Mouse (Mus musculus) cortical plate, adult 2 months (tissue): ENCODE data around the gene Gramd1a. TPM values are rescaled to one million over a fixed set of nuclear protein-coding genes. Genes with fewer than 3 reads are reported as not detected.

Source experiments
- H3K27ac ChIP-seq: fragments of 200-500 bp; 2 replicates; pipeline ENCODE4 v1.5.1; 2012; ENCODE audit warnings: low read length, control low read depth, inconsistent platforms; ENCODE audit not compliant: insufficient read depth
- H3K4me1 ChIP-seq: fragments of 200-500 bp; 2 replicates; pipeline ENCODE4 v1.6.1; 2011; ENCODE audit warnings: low read length; ENCODE audit not compliant: control insufficient read depth, insufficient read depth
- H3K4me3 ChIP-seq: fragments of 200-500 bp; 2 replicates; pipeline ENCODE4 v1.5.1; 2011; ENCODE audit warnings: mild to moderate bottlenecking, low read length, control low read depth; ENCODE audit not compliant: insufficient read depth
- CTCF ChIP-seq: fragments of 200-500 bp; IDR thresholded peaks from 2 replicates; pipeline ENCODE4 v1.5.1; 2011; ENCODE audit warnings: mild to moderate bottlenecking, control low read depth, low read length; ENCODE audit not compliant: insufficient read depth; ENCODE audit errors: extremely low read depth
- POLR2A ChIP-seq: fragments of 200-500 bp; IDR thresholded peaks from 2 replicates; pipeline ENCODE4 v1.6.1; 2011; ENCODE audit warnings: mild to moderate bottlenecking, low read length, control low read depth; ENCODE audit not compliant: insufficient read depth; ENCODE audit errors: extremely low read depth
- polyA plus RNA-seq: library from polyadenylated mRNA; depleted of rRNA; stranded (reverse); fragments of >200 nt; gene quantifications from 2 replicates; pipeline ENCODE4 v1.2.3, GENCODE M21; 2012

Gene Gramd1a
- polyA plus RNA-seq, 1 experiment, result 188 TPM

DNA sequence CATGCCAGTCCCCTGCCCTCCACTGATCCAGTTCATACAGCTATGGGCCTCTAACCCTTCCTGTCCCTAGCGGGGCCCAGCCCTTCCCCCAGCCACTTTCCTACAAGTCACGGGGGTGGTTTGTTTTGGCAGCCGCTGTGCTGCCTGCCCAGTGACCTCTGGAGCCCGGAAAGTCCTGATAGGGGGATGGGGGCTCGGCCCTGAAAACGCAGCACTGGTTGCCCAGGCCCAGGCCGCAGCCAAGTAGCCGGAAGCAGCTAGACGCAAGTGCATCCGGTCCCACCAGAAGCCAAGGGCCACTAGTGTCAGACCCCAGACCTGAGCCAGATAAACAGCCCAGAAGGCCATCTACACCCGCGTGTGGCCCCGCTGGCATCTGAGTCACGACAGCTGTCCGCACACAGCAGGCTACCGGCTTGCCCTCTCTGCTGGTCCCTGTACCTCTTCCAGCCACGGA is 40.1 kb downstream of the Gramd1a start:
- TF ChIP-seq CTCF (no peak), POLR2A (no peak)

DNA sequence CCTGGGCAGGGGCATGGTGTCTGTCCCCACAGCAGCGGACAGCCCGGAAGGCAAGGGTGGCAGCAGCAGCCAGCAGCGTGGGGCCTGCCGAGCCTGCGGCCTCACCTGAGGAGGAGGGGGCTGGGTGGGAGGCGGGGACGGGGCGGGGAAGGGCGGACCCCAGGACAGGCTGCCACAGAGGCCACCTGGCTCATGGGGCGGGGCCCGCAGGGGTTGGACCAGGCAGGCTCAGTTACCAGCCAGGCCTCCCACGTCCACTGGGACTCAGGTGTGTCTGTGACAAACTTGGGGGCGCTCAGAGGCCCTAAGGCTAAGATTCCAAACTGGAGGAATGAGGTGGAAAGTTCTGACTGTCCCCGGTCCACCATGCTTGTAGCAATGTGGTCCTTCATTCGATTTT is 40.5 kb downstream of the Gramd1a start, which contains the start of gene Hpn:
Gene Hpn, minus strand, starts transcription at position 109 of the 400 bp plus-strand sequence.
- Histone ChIP-seq H3K4me3 (no peak within 1 kb of the TSS), H3K4me1 (peaks cover 4% of the 10 kb centered on the region), H3K27ac (no peak within 1 kb of the TSS)
- TF ChIP-seq POLR2A (no peak), CTCF (no peak)

More for the DNA sequence above, 40.1 kb downstream of the Gramd1a start:
- peaks cover 4% of the 10 kb centered on the region for H3K4me1 ChIP-seq
- no peak overlapping the region for H3K27ac ChIP-seq
- no peak overlapping the region for H3K4me3 ChIP-seq

DNA sequence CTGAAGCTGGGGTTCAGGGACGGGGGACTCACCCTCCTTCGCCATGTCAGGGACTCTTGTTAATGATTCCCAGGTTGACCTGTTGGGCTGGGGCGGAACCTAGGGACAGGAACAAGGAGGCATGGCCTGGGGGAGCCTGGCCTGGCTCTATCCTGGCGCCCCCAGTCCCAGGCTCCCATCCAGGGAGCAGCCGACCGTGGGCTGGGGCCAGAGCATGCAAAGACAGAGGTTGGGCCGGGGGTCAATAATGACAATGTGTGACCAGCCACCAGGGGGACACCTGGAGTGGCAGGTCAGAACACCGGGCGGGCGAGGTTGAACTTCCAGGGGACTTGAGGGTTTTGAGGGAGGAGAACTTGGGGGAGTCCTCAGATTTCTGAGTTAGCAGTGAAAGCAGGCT is 41.0 kb downstream of the Gramd1a start:
- Histone ChIP-seq H3K4me3 (no peak overlapping the region), H3K4me1 (peaks cover 4% of the 10 kb centered on the region), H3K27ac (no peak overlapping the region)
- TF ChIP-seq POLR2A (no peak), CTCF (no peak)

DNA sequence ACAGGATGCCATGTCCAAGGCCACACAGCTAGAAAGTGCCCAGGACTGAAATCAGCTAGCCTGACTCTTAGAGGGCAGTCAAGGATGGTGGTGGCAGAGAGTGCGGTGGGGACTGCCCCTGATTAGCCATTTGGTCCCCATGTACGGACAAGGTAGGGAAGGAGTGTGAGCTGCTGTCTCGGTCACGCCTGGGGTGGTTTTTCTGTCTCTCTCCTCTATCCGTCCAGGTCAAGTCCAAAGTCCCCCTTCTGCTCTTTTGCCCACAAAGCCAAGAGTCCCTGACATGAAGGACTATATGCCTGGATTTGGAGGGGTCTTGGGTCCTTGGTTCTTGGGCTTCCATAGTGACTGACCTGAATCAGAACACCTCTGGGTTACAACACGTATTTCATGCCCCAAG is 41.9 kb downstream of the Gramd1a start:
- Histone ChIP-seq H3K4me3 (no peak overlapping the region), H3K4me1 (peaks cover 4% of the 10 kb centered on the region), H3K27ac (no peak overlapping the region)
- no peak for TF ChIP-seq POLR2A
- no peak for TF ChIP-seq CTCF

DNA sequence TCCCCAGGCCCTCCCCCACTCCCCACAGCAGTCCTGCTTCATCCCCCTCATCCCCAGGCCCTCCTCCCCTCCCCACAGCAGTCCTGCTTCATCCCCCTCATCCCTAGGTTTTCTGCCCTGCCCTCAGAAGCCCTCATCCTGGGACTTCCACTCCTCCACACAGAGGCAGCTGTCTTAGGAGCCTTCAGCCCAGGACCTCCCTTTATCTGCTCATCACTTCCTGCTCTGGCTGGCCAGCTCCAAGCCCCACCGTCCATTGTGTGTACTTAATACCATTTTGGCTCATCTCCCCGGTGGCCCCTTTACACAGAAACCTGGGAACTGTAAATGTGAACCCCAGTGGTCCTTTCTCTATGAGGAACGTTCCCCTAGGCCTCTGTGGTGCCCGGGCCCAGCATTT is 43.7 kb downstream of the Gramd1a start:
- no peak overlapping the region for H3K4me3 ChIP-seq
- no peaks in the 10 kb centered on the region for H3K4me1 ChIP-seq
- H3K27ac ChIP-seq, result no peak overlapping the region
- TF ChIP-seq CTCF (no peak), POLR2A (no peak)

DNA sequence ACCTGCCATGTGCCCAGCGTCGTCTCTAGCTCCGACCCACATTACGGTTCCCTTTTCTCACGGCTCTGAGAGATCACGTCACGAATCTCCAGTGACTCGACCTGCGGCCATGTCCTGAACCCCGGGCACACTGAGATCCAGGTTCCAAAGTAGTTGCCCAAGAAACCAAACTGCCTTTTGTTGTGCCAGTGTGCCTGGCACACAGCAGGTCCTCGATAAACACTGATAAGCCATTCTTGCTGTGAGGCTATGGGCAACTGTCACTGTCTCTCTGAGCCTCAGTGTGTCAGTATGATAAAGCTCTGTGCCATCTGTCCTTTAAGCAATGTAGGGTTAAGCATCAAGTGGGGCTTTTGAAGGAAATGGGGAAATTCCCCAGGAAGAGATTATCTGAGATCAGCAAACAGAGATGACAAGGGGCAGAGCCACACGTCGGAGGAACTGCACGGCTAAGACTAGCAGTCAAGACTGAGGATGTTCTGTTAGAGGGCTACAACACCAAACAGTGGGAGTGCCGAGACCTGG is 44.8 kb downstream of the Gramd1a start:
- H3K4me1 ChIP-seq, result no peaks in the 10 kb centered on the region
- H3K27ac ChIP-seq, result no peak overlapping the region
- H3K4me3 ChIP-seq, result no peak overlapping the region
- no peak for TF ChIP-seq CTCF
- no peak for TF ChIP-seq POLR2A

DNA sequence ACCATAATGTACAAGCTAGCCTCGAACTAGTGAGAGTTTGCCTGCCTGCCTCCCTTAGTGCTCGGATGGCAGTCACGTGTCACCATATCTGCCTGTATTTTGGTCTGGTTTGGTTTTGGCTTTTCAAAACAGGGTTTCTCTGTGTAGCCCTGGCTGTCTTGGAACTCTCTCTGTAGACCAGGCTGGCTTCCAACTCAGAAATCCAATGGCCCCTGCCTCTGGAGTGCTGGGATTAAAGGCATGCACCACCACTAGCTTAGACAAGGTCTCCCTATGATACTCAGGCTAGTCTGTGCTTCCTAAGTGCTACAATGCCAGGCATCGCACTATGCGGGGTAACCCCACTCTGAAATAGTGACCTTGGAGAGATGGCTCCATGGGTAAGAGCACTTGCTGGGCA is 45.9 kb downstream of the Gramd1a start:
- Histone ChIP-seq H3K4me3 (no peak overlapping the region), H3K4me1 (0 out of 2 replicates have a peak, but pooled peaks cover 2% of the 10 kb centered on the region), H3K27ac (no peak overlapping the region)
- TF ChIP-seq CTCF, result no peak
- TF ChIP-seq POLR2A, result no peak

DNA sequence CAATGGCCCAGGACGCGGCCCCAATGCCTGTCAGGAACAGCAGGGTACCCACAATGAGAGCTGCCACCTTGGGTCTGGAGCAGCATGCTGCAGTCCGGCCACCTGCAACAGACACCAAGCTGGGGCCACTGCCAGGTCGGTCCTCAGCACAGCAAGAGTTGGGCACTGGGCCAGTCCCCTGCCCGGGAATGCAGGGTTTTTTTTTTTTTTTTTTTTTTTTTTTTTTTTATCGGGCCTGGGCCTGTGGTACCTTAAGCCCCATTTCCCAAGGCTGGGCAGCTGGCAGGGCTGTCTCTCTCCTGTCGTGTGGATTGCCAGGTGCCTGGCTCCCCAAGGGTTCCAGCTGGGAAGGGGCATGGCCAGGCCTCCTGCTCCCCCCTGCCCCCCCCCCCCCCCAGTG is 46.6 kb downstream of the Gramd1a start:
- no peak overlapping the region for H3K27ac ChIP-seq
- TF ChIP-seq POLR2A (no peak), CTCF (no peak)
- H3K4me3 ChIP-seq, result no peak overlapping the region
- H3K4me1 ChIP-seq, result 0 out of 2 replicates have a peak, but pooled peaks cover 2% of the 10 kb centered on the region

DNA sequence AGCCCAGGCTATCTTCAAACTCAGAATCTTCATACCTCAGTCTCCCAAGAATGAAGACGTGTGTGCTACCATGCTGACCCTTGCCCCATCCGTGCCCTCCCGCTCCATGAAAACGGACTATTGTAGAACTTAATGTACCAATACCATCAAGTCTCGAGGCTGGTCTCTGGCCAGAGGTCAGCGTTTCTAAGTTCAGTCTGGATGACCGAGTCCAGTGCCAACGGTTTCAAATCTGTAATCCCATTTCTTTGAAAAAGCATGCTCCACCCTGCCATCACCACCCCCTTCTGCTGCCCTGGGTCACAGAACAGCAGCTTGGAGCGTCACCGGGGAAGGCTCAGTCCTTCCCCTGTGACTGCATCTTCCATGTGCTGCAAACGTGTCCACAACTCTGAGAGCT is 47.9 kb downstream of the Gramd1a start:
- TF ChIP-seq CTCF (no peak), POLR2A (no peak)
- Histone ChIP-seq H3K4me3 (no peak overlapping the region), H3K27ac (no peak overlapping the region), H3K4me1 (0 out of 2 replicates have a peak, but pooled peaks cover 2% of the 10 kb centered on the region)

DNA sequence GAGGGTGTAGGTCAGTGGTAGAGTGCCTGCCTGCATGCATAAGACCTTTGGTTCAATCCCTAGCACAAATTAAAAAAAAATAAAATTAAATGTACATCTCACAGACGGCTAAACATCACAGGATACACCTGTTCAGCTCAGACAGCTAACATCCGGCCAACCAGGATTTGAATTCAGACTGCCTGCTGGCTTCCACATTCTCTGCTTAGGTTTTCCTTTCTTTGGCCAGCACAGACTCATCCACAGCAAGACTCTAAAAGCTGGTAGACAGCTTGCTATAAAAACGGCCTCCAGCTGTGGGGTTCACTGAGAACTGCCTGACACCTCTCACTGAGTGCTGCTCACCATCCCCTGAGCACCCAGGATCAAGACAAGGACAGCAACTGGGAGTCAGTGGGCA is 49.5 kb downstream of the Gramd1a start:
- Histone ChIP-seq H3K4me1 (0 out of 2 replicates have a peak, but pooled peaks cover 2% of the 10 kb centered on the region), H3K27ac (no peak overlapping the region), H3K4me3 (no peak overlapping the region)
- TF ChIP-seq POLR2A, result no peak
- no peak for TF ChIP-seq CTCF
